Mouse (Mus musculus): ENCODE results near the gene Enox1.

Gene Enox1

GRCm38 (mm10) chr14:77706511-77707246 is 550.1 kb downstream of the Enox1 start:
- H3K27me3 ChIP-seq (ENCODE audit: control insufficient read depth, insufficient read depth, low read length, poor library complexity, severe bottlenecking): no peaks in the 10 kb centered on the region
- DNase-seq (ENCODE audit: low read depth, low spot score): no peak
- H3K36me3 ChIP-seq (ENCODE audit: control insufficient read depth, insufficient read depth, low read length, poor library complexity, severe bottlenecking): no peaks in the 10 kb centered on the region

GRCm38 (mm10) chr14:77707279-77707678 is 550.7 kb downstream of the Enox1 start:
- Histone ChIP-seq H3K36me3 (ENCODE audit: control insufficient read depth, insufficient read depth, low read length, poor library complexity, severe bottlenecking) (no peaks in the 10 kb centered on the region), H3K27me3 (ENCODE audit: control insufficient read depth, insufficient read depth, low read length, poor library complexity, severe bottlenecking) (no peaks in the 10 kb centered on the region)
- no peak for DNase-seq (ENCODE audit: low read depth, low spot score)

- Histone ChIP-seq H3K27me3 (ENCODE audit: control insufficient read depth, insufficient read depth, low read length, poor library complexity, severe bottlenecking) (no peaks in the 10 kb centered on the region), H3K36me3 (ENCODE audit: control insufficient read depth, insufficient read depth, low read length, poor library complexity, severe bottlenecking) (no peaks in the 10 kb centered on the region)
- DNase-seq (ENCODE audit: low read depth, low spot score): no peak
Measured at GRCm38 (mm10) chr14:77708354-77709150, 552.0 kb downstream of the Enox1 start.

GRCm38 (mm10) chr14:77714931-77715535 is 558.5 kb downstream of the Enox1 start:
- Histone ChIP-seq H3K27me3 (ENCODE audit: control insufficient read depth, insufficient read depth, low read length, poor library complexity, severe bottlenecking) (no peaks in the 10 kb centered on the region), H3K36me3 (ENCODE audit: control insufficient read depth, insufficient read depth, low read length, poor library complexity, severe bottlenecking) (no peaks in the 10 kb centered on the region)
- DNase-seq (ENCODE audit: low read depth, low spot score): no peak

- Histone ChIP-seq H3K36me3 (ENCODE audit: control insufficient read depth, insufficient read depth, low read length, poor library complexity, severe bottlenecking) (no peaks in the 10 kb centered on the region), H3K27me3 (ENCODE audit: control insufficient read depth, insufficient read depth, low read length, poor library complexity, severe bottlenecking) (no peaks in the 10 kb centered on the region)
- DNase-seq (ENCODE audit: low read depth, low spot score): no peak
Measured at GRCm38 (mm10) chr14:77716981-77717380, 560.4 kb downstream of the Enox1 start.

GRCm38 (mm10) chr14:77718814-77719213 is 562.3 kb downstream of the Enox1 start:
- H3K27me3 ChIP-seq (ENCODE audit: control insufficient read depth, insufficient read depth, low read length, poor library complexity, severe bottlenecking): no peaks in the 10 kb centered on the region
- H3K36me3 ChIP-seq (ENCODE audit: control insufficient read depth, insufficient read depth, low read length, poor library complexity, severe bottlenecking): no peaks in the 10 kb centered on the region
- DNase-seq (ENCODE audit: low read depth, low spot score): no peak

GRCm38 (mm10) chr14:77738056-77738455 is 581.5 kb downstream of the Enox1 start:
- Histone ChIP-seq H3K27me3 (ENCODE audit: control insufficient read depth, insufficient read depth, low read length, poor library complexity, severe bottlenecking) (no peaks in the 10 kb centered on the region), H3K36me3 (ENCODE audit: control insufficient read depth, insufficient read depth, low read length, poor library complexity, severe bottlenecking) (no peaks in the 10 kb centered on the region)
- no peak for DNase-seq (ENCODE audit: low read depth, low spot score)

GRCm38 (mm10) chr14:77738751-77739365 is 582.3 kb downstream of the Enox1 start:
- H3K36me3 ChIP-seq (ENCODE audit: control insufficient read depth, insufficient read depth, low read length, poor library complexity, severe bottlenecking): no peaks in the 10 kb centered on the region
- no peaks in the 10 kb centered on the region for H3K27me3 ChIP-seq (ENCODE audit: control insufficient read depth, insufficient read depth, low read length, poor library complexity, severe bottlenecking)
- DNase-seq (ENCODE audit: low read depth, low spot score): no peak

- no peaks in the 10 kb centered on the region for H3K36me3 ChIP-seq (ENCODE audit: control insufficient read depth, insufficient read depth, low read length, poor library complexity, severe bottlenecking)
- no peaks in the 10 kb centered on the region for H3K27me3 ChIP-seq (ENCODE audit: control insufficient read depth, insufficient read depth, low read length, poor library complexity, severe bottlenecking)
- DNase-seq (ENCODE audit: low read depth, low spot score): no peak
Measured at GRCm38 (mm10) chr14:77739376-77739775, 582.8 kb downstream of the Enox1 start.

- Histone ChIP-seq H3K27me3 (ENCODE audit: control insufficient read depth, insufficient read depth, low read length, poor library complexity, severe bottlenecking) (no peaks in the 10 kb centered on the region), H3K36me3 (ENCODE audit: control insufficient read depth, insufficient read depth, low read length, poor library complexity, severe bottlenecking) (no peaks in the 10 kb centered on the region)
- DNase-seq (ENCODE audit: low read depth, low spot score): no peak
Measured at GRCm38 (mm10) chr14:77744638-77745240, 588.2 kb downstream of the Enox1 start.

- Histone ChIP-seq H3K27me3 (ENCODE audit: control insufficient read depth, insufficient read depth, low read length, poor library complexity, severe bottlenecking) (no peaks in the 10 kb centered on the region), H3K36me3 (ENCODE audit: control insufficient read depth, insufficient read depth, low read length, poor library complexity, severe bottlenecking) (no peaks in the 10 kb centered on the region)
- DNase-seq (ENCODE audit: low read depth, low spot score): no peak
Measured at GRCm38 (mm10) chr14:77748920-77749319, 592.4 kb downstream of the Enox1 start.

All from splenic B cell, adult 2 months (primary cell).